ENCODE assay signal across 30 mouse cellular contexts in the genomic region with DNA sequence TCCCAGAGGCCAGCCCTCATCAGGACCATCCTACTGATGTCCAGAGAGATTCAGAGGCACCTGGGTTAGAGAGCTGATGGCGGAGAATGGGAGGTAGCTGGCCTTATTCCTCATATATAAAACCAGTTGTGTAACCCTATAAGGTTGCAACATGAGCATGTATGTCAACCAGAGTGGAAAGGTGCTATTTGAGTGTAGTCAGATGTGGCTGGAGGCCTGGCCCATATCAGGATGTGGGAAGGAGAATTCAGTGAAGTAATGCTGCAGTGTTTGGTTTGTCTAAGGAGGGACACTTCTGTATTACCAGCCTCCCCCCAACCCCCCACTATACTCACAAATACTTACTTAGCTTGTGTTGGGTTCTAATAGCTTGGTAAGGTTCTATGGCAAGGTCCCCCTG. TPM values are rescaled to one million over a fixed set of nuclear protein-coding genes. Genes with fewer than 3 reads are reported as not detected.
A peak's percentile ranks its signal among the peaks of the same experiment; 100 is the strongest.
DNase-seq lines count a peak whose midpoint lies in the region; ATAC-seq and TF ChIP-seq lines count a peak whose summit lies in the region.
"Had no signal": no experiment of that assay in that cellular context is flagged by ENCODE, and none has a peak within 500 bp of the region (broad histone marks: within the 10 kb centered on the region; RNA-seq: fewer than 3 reads in every experiment).

No protein-coding gene starts in this region.

- no peak overlapping the region for H3K27ac ChIP-seq in lung, postnatal 0 days (ENCODE audit: low read length)
- H3K27ac ChIP-seq in limb, embryonic 10.5 days: no peak overlapping the region
- no peak overlapping the region for H3K27ac ChIP-seq in left cerebral cortex, adult 2 months

- H3K36me3 ChIP-seq in lung, postnatal 0 days (ENCODE audit: insufficient read depth, low read length): no peaks in the 10 kb centered on the region
- no peaks in the 10 kb centered on the region for H3K36me3 ChIP-seq in limb, embryonic 10.5 days
- H3K36me3 ChIP-seq: G1E had no signal

- H3K4me3 ChIP-seq in lung, postnatal 0 days (ENCODE audit: low read depth, low read length): no peak overlapping the region
- H3K4me3 ChIP-seq in limb, embryonic 10.5 days: no peak overlapping the region
- no peak overlapping the region for H3K4me3 ChIP-seq in left cerebral cortex, adult 2 months

- 84% methylated on average over 1 of the region's 1 CpGs for WGBS in lung, postnatal 0 days
- WGBS in limb, embryonic 10.5 days: 91% methylated on average over 1 of the region's 1 CpGs

- H3K9ac ChIP-seq in lung, postnatal 0 days (replicated peaks; ENCODE audit: low read depth): no peak overlapping the region

- no peaks in the 10 kb centered on the region for H3K27me3 ChIP-seq in lung, postnatal 0 days (replicated peaks; ENCODE audit: insufficient read depth, low read length)
- no peaks in the 10 kb centered on the region for H3K27me3 ChIP-seq in limb, embryonic 10.5 days (ENCODE audit: low read depth, poor library complexity, severe bottlenecking)
- H3K27me3 ChIP-seq: CH12.LX, Patski had no signal

- DNase-seq in lung, postnatal 0 days (ENCODE audit: low spot score): peak; percentile 26
- no peak for DNase-seq in lung, postnatal 36 days
- DNase-seq in 416B (ENCODE audit: low read depth): peak; percentile 75
- DNase-seq in limb, embryonic 10.5 days (ENCODE audit: low spot score): no peak
- DNase-seq in T-cell, adult 2 months (ENCODE audit: low spot score): no peak
- no peak for DNase-seq in left cerebral cortex, adult 2 months (ENCODE audit: extremely low spot score in 1 of 2, low spot score in 2 of 2)
- DNase-seq: adrenal gland, adult 2 months; adrenal gland, adult 8-10 months; adrenal gland, postnatal 10 days; adrenal gland, postnatal 14 days; adrenal gland, postnatal 25 days; adrenal gland, postnatal 36 days; B cell, adult 2 months; cerebellum, adult 11 months; cerebellum, adult 11-12 months; cerebellum, adult 18-20 months; cerebellum, adult 2 months had no signal

- no peak for TF ChIP-seq CTCF in lung, postnatal 0 days (IDR thresholded peaks at IDR 0.05)
- TF ChIP-seq CTCF in left cerebral cortex, adult 2 months (IDR thresholded peaks at IDR 0.05): no peak

- ATAC-seq in lung, postnatal 0 days: no peak
- ATAC-seq in granulocyte monocyte progenitor cell, adult 5-6 weeks (replicated peaks; ENCODE audit: poor library complexity, severe bottlenecking): peak; percentile 55
- ATAC-seq in megakaryocyte progenitor cell, adult 5-6 weeks (replicated peaks; ENCODE audit: poor library complexity): peak; percentile 50; the same call in 1 of the 2 replicates
- ATAC-seq: activated CD4-positive, CD25-positive, alpha-beta regulatory T cell, adult 4 months; CD4-positive, CD25-positive, alpha-beta regulatory T cell, adult 4 months; Patski had no signal

- H3K9me3 ChIP-seq in lung, postnatal 0 days (ENCODE audit: low read length): no peaks in the 10 kb centered on the region
- H3K9me3 ChIP-seq in limb, embryonic 10.5 days (replicated peaks): no peaks in the 10 kb centered on the region
- H3K9me3 ChIP-seq: G1E had no signal

- no peaks in the 10 kb centered on the region for H3K4me1 ChIP-seq in lung, postnatal 0 days (ENCODE audit: insufficient read depth, low read depth, low read length)
- H3K4me1 ChIP-seq in limb, embryonic 10.5 days: peaks cover 9% of the 10 kb centered on the region

- TF ChIP-seq EP300 in lung, postnatal 0 days (IDR thresholded peaks at IDR 0.05): no peak

- H3K4me2 ChIP-seq in lung, postnatal 0 days (replicated peaks; ENCODE audit: low read depth, low read length): no peak overlapping the region

- intact Hi-C loops in left cerebral cortex, adult 2 months (cut with DNase I): no loop called here

RNA-seq across cellular contexts. Expression of gene Cldn24, which starts 17.7 kb away (rescaled TPM):
- not detected in 2 replicates for polyA plus RNA-seq in lung, postnatal 0 days (2015; fragmentation: Nextera tagmentation; extraction: Ambion mirVana)
- total RNA-seq in granulocyte monocyte progenitor cell, adult 5-6 weeks (2014; fragmentation: Nextera tagmentation): not detected in 2 replicates
- total RNA-seq in granulocyte monocyte progenitor cell, adult 5-6 weeks (2017): not detected in 2 replicates
- total RNA-seq in megakaryocyte progenitor cell, adult 5-6 weeks (2015): not detected in 2 replicates
- total RNA-seq in megakaryocyte progenitor cell, adult 5-6 weeks (2017): not detected in 2 replicates
- polyA plus RNA-seq in limb, embryonic 10.5 days (2016; fragmentation: Nextera tagmentation; extraction: Ambion mirVana): not detected in 2 replicates
- total RNA-seq in left cerebral cortex, adult 2 months (2021): not detected
- total RNA-seq: adrenal gland, adult 18-20 months; adrenal gland, adult 2 months; adrenal gland, adult 8-10 months; adrenal gland, postnatal 10 days; adrenal gland, postnatal 14 days; adrenal gland, postnatal 25 days; adrenal gland, postnatal 36 days; adrenal gland, postnatal 4 days; CH12.LX; ES-E14; MEL had no signal
- polyA plus RNA-seq: activated CD4-positive, CD25-positive, alpha-beta regulatory T cell, adult 4 months; adrenal gland, adult 2 months; brain, embryonic 14.5 days; C2C12; CD4-positive, CD25-positive, alpha-beta regulatory T cell, adult 4 months; cerebellum, adult 2 months; G1E had no signal

RNA-seq across cellular contexts. Expression of gene Cldn22, which starts 20.0 kb away (rescaled TPM):
- not detected in 2 replicates for polyA plus RNA-seq in lung, postnatal 0 days (2015; fragmentation: Nextera tagmentation; extraction: Ambion mirVana)
- total RNA-seq in granulocyte monocyte progenitor cell, adult 5-6 weeks (2014; fragmentation: Nextera tagmentation): not detected in 2 replicates
- not detected in 2 replicates for total RNA-seq in granulocyte monocyte progenitor cell, adult 5-6 weeks (2017)
- not detected in 2 replicates for total RNA-seq in megakaryocyte progenitor cell, adult 5-6 weeks (2015)
- total RNA-seq in megakaryocyte progenitor cell, adult 5-6 weeks (2017): not detected in 2 replicates
- polyA plus RNA-seq in limb, embryonic 10.5 days (2016; fragmentation: Nextera tagmentation; extraction: Ambion mirVana): not detected in 2 replicates
- under 1 TPM in 1 of 2 experiments, not detected in 1; 0.58 TPM for total RNA-seq in left cerebral cortex, adult 2 months (2021)
- total RNA-seq: adrenal gland, postnatal 4 days; CH12.LX; MEL had no signal
- polyA plus RNA-seq: brain, embryonic 14.5 days; C2C12; CD4-positive, CD25-positive, alpha-beta regulatory T cell, adult 4 months; G1E; Patski had no signal

Comparison
In these comparisons a context has a peak if more than half of its experiments do, and no peak if none do; other contexts are left out.
1. DNase-seq: peak in lung, postnatal 0 days (single experiment) and 416B (single experiment); none in lung, postnatal 36 days (single experiment), limb, embryonic 10.5 days (single experiment), T-cell, adult 2 months (single experiment) and left cerebral cortex, adult 2 months (0 of 2).